Mouse (Mus musculus) heart, adult 11 months (tissue): ENCODE measurements at regions not wholly inside any gene's neighbourhood (a gene's known extent, or its start where the extent isn't known, plus 50 kb on each side); places are given as distances from the start of the nearest gene placed in this dataset.

Experiments
- DNase-seq: peaks from one replicate; pipeline ENCODE4 v3.0.0; 2022

- DNase-seq = peak; percentile 61
Observed at GRCm38 (mm10) chr6:49893113-49893512, 70.6 kb downstream of the Npy start.

GRCm38 (mm10) chr6:49899146-49899545 lies 76.6 kb downstream of the Npy start:
- peak; percentile 41 for DNase-seq

GRCm38 (mm10) chr6:49901512-49901911 lies 79.0 kb downstream of the Npy start:
- DNase-seq = peak; percentile 2

GRCm38 (mm10) chr6:49904001-49904400 lies 81.5 kb downstream of the Npy start:
- peak; percentile 45 for DNase-seq

GRCm38 (mm10) chr6:49906456-49906855 lies 83.9 kb downstream of the Npy start:
- peak; percentile 83 for DNase-seq

- peak; percentile 59 for DNase-seq
Observed at GRCm38 (mm10) chr6:49919089-49919812, 96.7 kb downstream of the Npy start.

- DNase-seq = peak; percentile 37
Observed at GRCm38 (mm10) chr6:49919813-49920170, 97.3 kb downstream of the Npy start.

- no peak for DNase-seq
Observed at GRCm38 (mm10) chr6:49924296-49924695, 101.8 kb downstream of the Npy start.

GRCm38 (mm10) chr6:49928075-49928474 lies 105.6 kb downstream of the Npy start:
- DNase-seq = peak; percentile 37

GRCm38 (mm10) chr6:49930104-49930503 lies 107.6 kb downstream of the Npy start:
- DNase-seq = peak; percentile 61

GRCm38 (mm10) chr6:49943087-49943486 lies 120.6 kb downstream of the Npy start:
- DNase-seq = peak; percentile 82

- DNase-seq = peak; percentile 51
Observed at GRCm38 (mm10) chr6:49958891-49959290, 136.4 kb downstream of the Npy start.

- DNase-seq = peak; percentile 64
Observed at GRCm38 (mm10) chr6:49961166-49961565, 138.7 kb downstream of the Npy start.

GRCm38 (mm10) chr6:49965944-49966545 lies 143.5 kb downstream of the Npy start:
- peak; percentile 76 for DNase-seq

GRCm38 (mm10) chr6:49966555-49966954 lies 143.5 kb upstream of the Mpp6 start:
- DNase-seq = no peak

- peak; percentile 56 for DNase-seq
Observed at GRCm38 (mm10) chr6:49973258-49973865, 136.7 kb upstream of the Mpp6 start.

- DNase-seq = no peak
Observed at GRCm38 (mm10) chr6:49977783-49978182, 132.3 kb upstream of the Mpp6 start.

GRCm38 (mm10) chr6:49983740-49984139 lies 126.3 kb upstream of the Mpp6 start:
- peak; percentile 49 for DNase-seq

- peak; percentile 70 for DNase-seq
Observed at GRCm38 (mm10) chr6:49985127-49985526, 124.9 kb upstream of the Mpp6 start.

GRCm38 (mm10) chr6:49987141-49987540 lies 122.9 kb upstream of the Mpp6 start:
- DNase-seq = peak; percentile 81

- DNase-seq = peak; percentile 80
Observed at GRCm38 (mm10) chr6:49987541-49988210, 122.4 kb upstream of the Mpp6 start.

GRCm38 (mm10) chr6:49989585-49990521 lies 120.2 kb upstream of the Mpp6 start:
- DNase-seq = peak; percentile 83

- no peak for DNase-seq
Observed at GRCm38 (mm10) chr6:49990522-49990858, 119.6 kb upstream of the Mpp6 start.
